Mouse (Mus musculus) thymus, postnatal 4 days (tissue): Measurements from ENCODE around the gene Olfr745.

ENCODE experiments used
- DNase-seq: peaks from one replicate; pipeline ENCODE4 v3.0.0; 2021

Olfr745 gene

GRCm38 (mm10) chr14:50639088-50639487, at the start of gene Olfr745:
Olfr745 (plus strand) TSS chr14:50639388.
- no peak for DNase-seq

- DNase-seq, result no peak
These were observed 24.6 kb upstream of the Olfr745 start, which contains the start of gene Olfr744 for GRCm38 (mm10) chr14:50614579-50614978. Olfr744 (plus strand) TSS chr14:50614879.

GRCm38 (mm10) chr14:50646783-50647182, 7.6 kb downstream of the Olfr745 start, which contains the start of gene Olfr746:
Olfr746 (plus strand) TSS chr14:50647083.
- DNase-seq, result no peak

- no peak for DNase-seq
These were observed 53.9 kb downstream of the Olfr745 start, which contains the start of gene Olfr747 for GRCm38 (mm10) chr14:50693106-50693505. Olfr747 (minus strand) TSS chr14:50693206.
